Mouse (Mus musculus) forebrain, embryonic 12.5 days (tissue): ENCODE measurements around the gene Tent2. TPM values are rescaled to one million over a fixed set of nuclear protein-coding genes. Genes with fewer than 3 reads are reported as not detected.

Experiments used
- ATAC-seq: fragments of 200-750 bp; cut with Nextera tagmentation; 2 replicates; pipeline ENCODE4 v1.8.0; 2017; ENCODE audit warnings: moderate TSS enrichment; ENCODE audit not compliant: low FRiP score
- H3K27ac ChIP-seq: fragments of 300-500 bp; sonication (generic); 2 replicates; pipeline ENCODE4 v1.5.1; 2016; ENCODE audit warnings: mild to moderate bottlenecking
- H3K27me3 ChIP-seq: fragments of 300-500 bp; sonication (generic); 2 replicates; pipeline ENCODE4 v1.6.1; 2016; ENCODE audit warnings: mild to moderate bottlenecking
- H3K36me3 ChIP-seq: fragments of 300-500 bp; sonication (generic); replicated peaks from 2 replicates; pipeline ENCODE4 v1.6.1; 2016; ENCODE audit warnings: mild to moderate bottlenecking
- H3K4me1 ChIP-seq: fragments of 300-500 bp; sonication (generic); 2 replicates; pipeline ENCODE4 v1.6.1; 2016
- H3K4me2 ChIP-seq: fragments of 300-500 bp; sonication (generic); 2 replicates; pipeline ENCODE4 v1.6.1; 2016; ENCODE audit warnings: mild to moderate bottlenecking, moderate library complexity
- H3K4me3 ChIP-seq: fragments of 300-500 bp; sonication (generic); replicated peaks from 2 replicates; pipeline ENCODE4 v1.5.1; 2016; ENCODE audit warnings: mild to moderate bottlenecking
- H3K9ac ChIP-seq: fragments of 300-500 bp; sonication (generic); 2 replicates; pipeline ENCODE4 v1.6.1; 2016; ENCODE audit warnings: mild to moderate bottlenecking
- H3K9me3 ChIP-seq: fragments of 300-500 bp; sonication (generic); 2 replicates; pipeline ENCODE4 v1.6.1; 2016
- WGBS: fragments of 180-500 bp; shearing (Covaris S2); methylation state at CpG from one replicate; pipeline ENCODE4 v1.1.7; 2016; 5-methylcytosine and 5-hydroxymethylcytosine counted together
- polyA plus RNA-seq: library from polyadenylated mRNA; unstranded; fragments of >200 nt; fragmentation: Nextera tagmentation; extraction: Ambion mirVana; gene quantifications from 2 replicates; pipeline ENCODE4 v1.2.1, GENCODE M21; 2016

Tent2 gene
- polyA plus RNA-seq, 1 experiment from 2014 or later = 57.2 TPM

GRCm38 (mm10) chr13:93136251-93136650, 55.9 kb downstream of the Tent2 start:
- no peaks in the 10 kb centered on the region for H3K4me1 ChIP-seq
- no peaks in the 10 kb centered on the region for H3K36me3 ChIP-seq
- WGBS = 88% methylated on average over 1 of the region's 1 CpGs
- no peak overlapping the region for H3K4me3 ChIP-seq
- no peak overlapping the region for H3K27ac ChIP-seq
- H3K4me2 ChIP-seq = no peak overlapping the region
- H3K27me3 ChIP-seq = no peaks in the 10 kb centered on the region
- no peak overlapping the region for H3K9ac ChIP-seq
- H3K9me3 ChIP-seq = no peaks in the 10 kb centered on the region
- ATAC-seq = no peak

- H3K4me2 ChIP-seq = no peak overlapping the region
- WGBS = 84% methylated on average over 2 of the region's 2 CpGs
- H3K27ac ChIP-seq = no peak overlapping the region
- no peaks in the 10 kb centered on the region for H3K27me3 ChIP-seq
- H3K4me1 ChIP-seq = no peaks in the 10 kb centered on the region
- H3K9ac ChIP-seq = no peak overlapping the region
- ATAC-seq = no peak
- H3K9me3 ChIP-seq = no peaks in the 10 kb centered on the region
- H3K36me3 ChIP-seq = no peaks in the 10 kb centered on the region
- H3K4me3 ChIP-seq = no peak overlapping the region
Measured at GRCm38 (mm10) chr13:93135501-93135900, 56.7 kb downstream of the Tent2 start.

- Histone ChIP-seq H3K9ac (no peak overlapping the region), H3K4me2 (no peak overlapping the region), H3K36me3 (no peaks in the 10 kb centered on the region), H3K4me1 (peaks cover 4% of the 10 kb centered on the region; the same call in 1 of the 2 replicates), H3K4me3 (no peak overlapping the region), H3K27me3 (no peaks in the 10 kb centered on the region), H3K27ac (no peak overlapping the region), H3K9me3 (no peaks in the 10 kb centered on the region)
- WGBS = 92% methylated on average over 3 of the region's 3 CpGs
- ATAC-seq = no peak
Measured at GRCm38 (mm10) chr13:93130674-93131073, 61.5 kb downstream of the Tent2 start.

- no peak overlapping the region for H3K27ac ChIP-seq
- no peak overlapping the region for H3K4me3 ChIP-seq
- no peak overlapping the region for H3K9ac ChIP-seq
- WGBS = 68% methylated on average over 5 of the region's 5 CpGs
- no peak overlapping the region for H3K4me2 ChIP-seq
- H3K9me3 ChIP-seq = no peaks in the 10 kb centered on the region
- H3K36me3 ChIP-seq = no peaks in the 10 kb centered on the region
- peaks cover 4% of the 10 kb centered on the region; the same call in 1 of the 2 replicates for H3K4me1 ChIP-seq
- no peaks in the 10 kb centered on the region for H3K27me3 ChIP-seq
- no peak for ATAC-seq
Measured at GRCm38 (mm10) chr13:93128961-93129360, 63.2 kb downstream of the Tent2 start.

- no peaks in the 10 kb centered on the region for H3K36me3 ChIP-seq
- no peak overlapping the region for H3K4me3 ChIP-seq
- WGBS = 84% methylated on average over 8 of the region's 8 CpGs
- H3K4me2 ChIP-seq = no peak overlapping the region
- peaks cover 4% of the 10 kb centered on the region; the same call in 1 of the 2 replicates for H3K4me1 ChIP-seq
- no peak overlapping the region for H3K27ac ChIP-seq
- ATAC-seq = no peak
- H3K9ac ChIP-seq = no peak overlapping the region
- H3K27me3 ChIP-seq = no peaks in the 10 kb centered on the region
- no peaks in the 10 kb centered on the region for H3K9me3 ChIP-seq
Measured at GRCm38 (mm10) chr13:93128111-93128860, 63.9 kb downstream of the Tent2 start.

DNA sequence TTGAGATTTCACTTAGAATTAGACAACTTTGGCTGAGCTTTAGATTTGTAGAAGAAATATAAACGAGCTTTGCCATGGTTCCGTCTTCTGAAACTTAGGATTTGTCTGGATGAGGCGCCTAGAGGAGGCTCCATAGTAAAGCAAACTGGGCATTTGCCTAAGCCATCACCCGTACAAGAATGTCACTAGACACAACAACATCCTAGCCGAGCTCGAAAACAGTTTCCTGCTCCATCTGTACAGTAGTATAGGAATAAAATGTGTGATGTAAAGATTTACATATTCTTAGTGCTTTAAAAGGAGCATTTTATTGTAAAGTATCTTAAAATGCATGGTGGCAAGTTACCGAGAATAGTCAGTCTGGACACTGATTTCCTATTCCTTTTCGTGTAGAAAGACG, 69.9 kb downstream of the Tent2 start:
- no peak for ATAC-seq

GRCm38 (mm10) chr13:93117241-93117640, 74.9 kb downstream of the Tent2 start:
- H3K36me3 ChIP-seq = no peaks in the 10 kb centered on the region
- no peak overlapping the region for H3K4me2 ChIP-seq
- H3K27ac ChIP-seq = no peak overlapping the region
- WGBS = 74% methylated on average over 7 of the region's 7 CpGs
- no peak overlapping the region for H3K9ac ChIP-seq
- no peaks in the 10 kb centered on the region for H3K9me3 ChIP-seq
- no peaks in the 10 kb centered on the region for H3K4me1 ChIP-seq
- ATAC-seq = no peak
- no peak overlapping the region for H3K4me3 ChIP-seq
- no peaks in the 10 kb centered on the region for H3K27me3 ChIP-seq

More for the DNA sequence above, 69.9 kb downstream of the Tent2 start:
- H3K4me3 ChIP-seq = no peak overlapping the region
- WGBS = 94% methylated on average over 9 of the region's 9 CpGs
- no peak overlapping the region for H3K4me2 ChIP-seq
- no peak overlapping the region for H3K27ac ChIP-seq
- H3K4me1 ChIP-seq = no peaks in the 10 kb centered on the region
- no peaks in the 10 kb centered on the region for H3K27me3 ChIP-seq
- no peaks in the 10 kb centered on the region for H3K9me3 ChIP-seq
- no peaks in the 10 kb centered on the region for H3K36me3 ChIP-seq
- no peak overlapping the region for H3K9ac ChIP-seq

- no peaks in the 10 kb centered on the region for H3K36me3 ChIP-seq
- no peak overlapping the region for H3K27ac ChIP-seq
- WGBS = 67% methylated on average over 4 of the region's 4 CpGs
- no peak for ATAC-seq
- H3K4me3 ChIP-seq = no peak overlapping the region
- H3K9me3 ChIP-seq = no peaks in the 10 kb centered on the region
- H3K4me2 ChIP-seq = no peak overlapping the region
- no peaks in the 10 kb centered on the region for H3K4me1 ChIP-seq
- no peak overlapping the region for H3K9ac ChIP-seq
- no peaks in the 10 kb centered on the region for H3K27me3 ChIP-seq
Measured at GRCm38 (mm10) chr13:93102340-93103090, 89.7 kb downstream of the Tent2 start.

GRCm38 (mm10) chr13:93098596-93098995, 93.6 kb downstream of the Tent2 start:
- ATAC-seq = no peak
- WGBS = 86% methylated on average over 3 of the region's 3 CpGs
- no peaks in the 10 kb centered on the region for H3K9me3 ChIP-seq
- H3K4me1 ChIP-seq = no peaks in the 10 kb centered on the region
- no peak overlapping the region for H3K4me2 ChIP-seq
- H3K27ac ChIP-seq = no peak overlapping the region
- no peaks in the 10 kb centered on the region for H3K27me3 ChIP-seq
- H3K36me3 ChIP-seq = no peaks in the 10 kb centered on the region
- no peak overlapping the region for H3K4me3 ChIP-seq
- H3K9ac ChIP-seq = no peak overlapping the region

- 93% methylated on average over 6 of the region's 6 CpGs for WGBS
- H3K36me3 ChIP-seq = no peaks in the 10 kb centered on the region
- ATAC-seq = no peak
Measured at GRCm38 (mm10) chr13:93096643-93097042, 95.5 kb downstream of the Tent2 start.

More at GRCm38 (mm10) chr13:93096643-93097042, 95.5 kb downstream of the Tent2 start:
- no peak overlapping the region for H3K4me3 ChIP-seq
- no peak overlapping the region for H3K4me2 ChIP-seq
- no peak overlapping the region for H3K27ac ChIP-seq
- no peaks in the 10 kb centered on the region for H3K9me3 ChIP-seq
- no peaks in the 10 kb centered on the region for H3K4me1 ChIP-seq
- H3K9ac ChIP-seq = no peak overlapping the region
- H3K27me3 ChIP-seq = no peaks in the 10 kb centered on the region
